Mouse (Mus musculus) gastrocnemius, adult 18-20 months (tissue): ENCODE measurements around the gene Reep3. TPM values are rescaled to one million over a fixed set of nuclear protein-coding genes. Genes with fewer than 3 reads are reported as not detected.
A peak's percentile ranks its signal among the peaks of the same experiment; 100 is the strongest.
"Not testable (repeated sequence)": the region's sequence is repeated elsewhere in the genome, so short reads cannot be mapped to it uniquely, and the experiment has no call there.

Experiments used
- DNase-seq: peaks from one replicate; pipeline ENCODE4 v3.0.0; 2021; ENCODE audit warnings: low spot score
- total RNA-seq, 2 experiments: library from RNA; stranded (reverse); gene quantifications; 2 replicates each; pipeline ENCODE4 v1.2.3; 2021

Reep3 gene
- total RNA-seq, 2 experiments from 2014 or later = 10.0 to 11.1 TPM

- DNase-seq = no peak
These were observed 77.9 kb downstream of the Reep3 start for GRCm38 (mm10) chr10:67018875-67019274.

GRCm38 (mm10) chr10:67017891-67018290 is 78.9 kb downstream of the Reep3 start:
- no peak for DNase-seq

- no peak for DNase-seq
These were observed 79.4 kb downstream of the Reep3 start for GRCm38 (mm10) chr10:67017315-67017714.

- peak; percentile 32 for DNase-seq
These were observed 80.0 kb downstream of the Reep3 start for GRCm38 (mm10) chr10:67016615-67017278.

- no peak for DNase-seq
These were observed 82.0 kb downstream of the Reep3 start for GRCm38 (mm10) chr10:67014746-67015145.

- DNase-seq = no peak
These were observed 86.2 kb downstream of the Reep3 start for GRCm38 (mm10) chr10:67010521-67010920.

- no peak for DNase-seq
These were observed 92.2 kb downstream of the Reep3 start for GRCm38 (mm10) chr10:67004527-67005042.

GRCm38 (mm10) chr10:67003743-67004526 is 92.8 kb downstream of the Reep3 start:
- peak; percentile 36 for DNase-seq

GRCm38 (mm10) chr10:67003009-67003742 is 93.6 kb downstream of the Reep3 start:
- peak; percentile 63 for DNase-seq

- peak; percentile 83 for DNase-seq
These were observed 94.3 kb downstream of the Reep3 start for GRCm38 (mm10) chr10:67002207-67003008.

- not testable (repeated sequence) for DNase-seq
These were observed 95.7 kb downstream of the Reep3 start for GRCm38 (mm10) chr10:67000958-67001615.

GRCm38 (mm10) chr10:67000136-67000535 is 96.6 kb downstream of the Reep3 start:
- no peak for DNase-seq

- no peak for DNase-seq
These were observed 98.0 kb downstream of the Reep3 start for GRCm38 (mm10) chr10:66998770-66999169.

- DNase-seq = no peak
These were observed 101.6 kb downstream of the Reep3 start for GRCm38 (mm10) chr10:66995181-66995580.

GRCm38 (mm10) chr10:66994469-66994868 is 102.3 kb downstream of the Reep3 start:
- DNase-seq = no peak

GRCm38 (mm10) chr10:66992591-66992990 is 104.2 kb downstream of the Reep3 start:
- DNase-seq = no peak

GRCm38 (mm10) chr10:66990506-66990905 is 106.2 kb downstream of the Reep3 start:
- no peak for DNase-seq

- DNase-seq = no peak
These were observed 113.7 kb downstream of the Reep3 start for GRCm38 (mm10) chr10:66983043-66983442.

- DNase-seq = no peak
These were observed 118.5 kb downstream of the Reep3 start for GRCm38 (mm10) chr10:66978215-66978614.

GRCm38 (mm10) chr10:66977093-66977492 is 119.7 kb downstream of the Reep3 start:
- no peak for DNase-seq

GRCm38 (mm10) chr10:66975451-66975850 is 121.3 kb downstream of the Reep3 start:
- no peak for DNase-seq
